Mouse (Mus musculus) cerebellum, adult 11-12 months (tissue): ENCODE measurements around the gene Gm8104.
"Not testable (repeated sequence)": the region's sequence is repeated elsewhere in the genome, so short reads cannot be mapped to it uniquely, and the experiment has no call there.

ENCODE experiments used
- DNase-seq: peaks from one replicate; pipeline ENCODE4 v3.0.0; 2022

Gm8104 gene

GRCm38 (mm10) chr14:43100301-43100700 lies at the start of gene Gm8104:
Gm8104 (plus strand) TSS chr14:43100601.
- DNase-seq = not testable (repeated sequence)

GRCm38 (mm10) chr14:43058063-43058462 lies 42.3 kb upstream of the Gm8104 start:
- not testable (repeated sequence) for DNase-seq

GRCm38 (mm10) chr14:43060179-43060578 lies 40.2 kb upstream of the Gm8104 start:
- not testable (repeated sequence) for DNase-seq

- DNase-seq = not testable (repeated sequence)
Measured at GRCm38 (mm10) chr14:43076543-43076942, 23.9 kb upstream of the Gm8104 start, which contains the start of gene Gm8094. Gm8094 (minus strand) TSS chr14:43076643.

GRCm38 (mm10) chr14:43084936-43085730 lies 15.3 kb upstream of the Gm8104 start:
- not testable (repeated sequence) for DNase-seq

GRCm38 (mm10) chr14:43089103-43089919 lies 11.1 kb upstream of the Gm8104 start:
- not testable (repeated sequence) for DNase-seq

- DNase-seq = not testable (repeated sequence)
Measured at GRCm38 (mm10) chr14:43119673-43120072, 19.3 kb downstream of the Gm8104 start.

- DNase-seq = not testable (repeated sequence)
Measured at GRCm38 (mm10) chr14:43126286-43126685, 25.9 kb downstream of the Gm8104 start.
